8 mouse cellular contexts compared by ENCODE assay signal in genomic region chr13:25187326-25187710, GRCm38 (mm10).
A peak's percentile ranks its signal among the peaks of the same experiment; 100 is the strongest.
DNase-seq lines count a peak whose midpoint lies in the region; ATAC-seq and TF ChIP-seq lines count a peak whose summit lies in the region.

No protein-coding gene starts in this region.

- no peak; the same call in 1 of the 2 replicates for ATAC-seq in lung, embryonic 14.5 days (ENCODE audit: insufficient read depth)
- peak; percentile 64; the same call in 1 of the 2 replicates for ATAC-seq in hindbrain, postnatal 0 days
- ATAC-seq in neural tube, embryonic 14.5 days (ENCODE audit: low read depth), result peak; percentile 78; the same call in 1 of the 2 replicates

- no peak overlapping the region for H3K27ac ChIP-seq in lung, embryonic 14.5 days (ENCODE audit: low read depth)
- H3K27ac ChIP-seq in hindbrain, postnatal 0 days, result 0 out of 2 replicates have a peak overlapping the region, but pooled peaks have one; percentile 36
- no peak overlapping the region for H3K27ac ChIP-seq in neural tube, embryonic 14.5 days (ENCODE audit: low read depth, low read length)

- H3K9me3 ChIP-seq in lung, embryonic 14.5 days (ENCODE audit: low read depth, low read length), result no peaks in the 10 kb centered on the region
- no peaks in the 10 kb centered on the region for H3K9me3 ChIP-seq in hindbrain, postnatal 0 days (ENCODE audit: low read length)
- no peaks in the 10 kb centered on the region; the same call in 1 of the 2 replicates for H3K9me3 ChIP-seq in neural tube, embryonic 14.5 days (ENCODE audit: control insufficient read depth, low read length)

- DNase-seq in cerebellum, postnatal 10 days, result peak; percentile 23 to 32
- DNase-seq in cerebellum, postnatal 36 days, result no peak
- DNase-seq in lung, embryonic 14.5 days, result peak; percentile 53
- DNase-seq in lung, postnatal 10 days, result no peak
- DNase-seq in hindbrain, postnatal 0 days (ENCODE audit: low spot score), result peak; percentile 74
- DNase-seq in urinary bladder, postnatal 25 days (ENCODE audit: low spot score), result no peak
- no peak for DNase-seq in kidney, postnatal 25 days

- no peak overlapping the region for H3K9ac ChIP-seq in lung, embryonic 14.5 days
- H3K9ac ChIP-seq in hindbrain, postnatal 0 days (replicated peaks; ENCODE audit: low read length), result peak overlapping the region; percentile 38; the same call in 1 of the 2 replicates
- no peak overlapping the region; the same call in 1 of the 2 replicates for H3K9ac ChIP-seq in neural tube, embryonic 14.5 days (replicated peaks; ENCODE audit: low read depth, low read length)

- 0 out of 2 replicates have a peak, but pooled peaks have one; percentile 34 for TF ChIP-seq CTCF in lung, embryonic 14.5 days (IDR thresholded peaks at IDR 0.05; ENCODE audit: low read depth)
- TF ChIP-seq CTCF in hindbrain, postnatal 0 days (IDR thresholded peaks at IDR 0.05; ENCODE audit: low read depth), result peak; percentile 60

- no peaks in the 10 kb centered on the region for H3K27me3 ChIP-seq in lung, embryonic 14.5 days (ENCODE audit: insufficient read depth, low read length)
- no peaks in the 10 kb centered on the region for H3K27me3 ChIP-seq in hindbrain, postnatal 0 days (ENCODE audit: insufficient read depth, low read length)
- H3K27me3 ChIP-seq in neural tube, embryonic 14.5 days (ENCODE audit: control insufficient read depth, insufficient read depth, low read length), result no peaks in the 10 kb centered on the region

- no peaks in the 10 kb centered on the region for H3K36me3 ChIP-seq in lung, embryonic 14.5 days (ENCODE audit: insufficient read depth)
- H3K36me3 ChIP-seq in hindbrain, postnatal 0 days (ENCODE audit: insufficient read depth, low read length), result no peaks in the 10 kb centered on the region
- no peaks in the 10 kb centered on the region for H3K36me3 ChIP-seq in neural tube, embryonic 14.5 days (ENCODE audit: control insufficient read depth, insufficient read depth, low read length)

- no peak overlapping the region; the same call in 1 of the 2 replicates for H3K4me2 ChIP-seq in lung, embryonic 14.5 days
- peak overlapping the region; percentile 42 for H3K4me2 ChIP-seq in hindbrain, postnatal 0 days (ENCODE audit: low read depth, low read length)
- peak overlapping the region; percentile 36 for H3K4me2 ChIP-seq in neural tube, embryonic 14.5 days (ENCODE audit: low read depth, low read length)

- H3K4me3 ChIP-seq in lung, embryonic 14.5 days (ENCODE audit: low read depth, low read length), result no peak overlapping the region
- peak overlapping the region; percentile 18 for H3K4me3 ChIP-seq in hindbrain, postnatal 0 days (ENCODE audit: low read length)
- H3K4me3 ChIP-seq in neural tube, embryonic 14.5 days (ENCODE audit: low read depth, low read length), result no peak overlapping the region

- WGBS in lung, embryonic 14.5 days, result 7% methylated on average over 6 of the region's 6 CpGs
- WGBS in hindbrain, postnatal 0 days, result 5% methylated on average over 6 of the region's 6 CpGs
- WGBS in neural tube, embryonic 14.5 days, result 5% methylated on average over 6 of the region's 6 CpGs

- H3K4me1 ChIP-seq in lung, embryonic 14.5 days (ENCODE audit: insufficient read depth), result no peaks in the 10 kb centered on the region
- H3K4me1 ChIP-seq in hindbrain, postnatal 0 days (ENCODE audit: insufficient read depth, low read length), result no peaks in the 10 kb centered on the region
- peaks cover 7% of the 10 kb centered on the region; the same call in 1 of the 2 replicates for H3K4me1 ChIP-seq in neural tube, embryonic 14.5 days (ENCODE audit: control insufficient read depth, insufficient read depth, low read length)

Comparison
In these comparisons a context has a peak if more than half of its experiments do, and no peak if none do; other contexts are left out.
1. DNase-seq: peak in cerebellum, postnatal 10 days (2 of 2), lung, embryonic 14.5 days (single experiment) and hindbrain, postnatal 0 days (single experiment); none in cerebellum, postnatal 36 days (0 of 2), lung, postnatal 10 days (single experiment), urinary bladder, postnatal 25 days (single experiment) and kidney, postnatal 25 days (0 of 2).